Mouse (Mus musculus): ENCODE measurements around the gene Mtrex. TPM values are rescaled to one million over a fixed set of nuclear protein-coding genes. Genes with fewer than 3 reads are reported as not detected.

Gene Mtrex
- polyA plus RNA-seq, 1 experiment from 2014 or later, result 90.8 TPM

GRCm38 (mm10) chr13:112822413-112822812 is 104.8 kb downstream of the Mtrex start:
- Histone ChIP-seq H3K27me3 (no peaks in the 10 kb centered on the region), H3K9me3 (no peaks in the 10 kb centered on the region), H3K4me2 (replicated peaks) (no peak overlapping the region), H3K27ac (replicated peaks) (no peak overlapping the region), H3K36me3 (no peaks in the 10 kb centered on the region), H3K4me3 (no peak overlapping the region), H3K4me1 (no peaks in the 10 kb centered on the region), H3K9ac (replicated peaks) (no peak overlapping the region)
- 84% methylated on average over 3 of the region's 3 CpGs for WGBS
- no peak for ATAC-seq (ENCODE audit: low FRiP score, low read depth)

- H3K9me3 ChIP-seq, result no peaks in the 10 kb centered on the region
- H3K27me3 ChIP-seq, result no peaks in the 10 kb centered on the region
- H3K27ac ChIP-seq (replicated peaks), result no peak overlapping the region
- 92% methylated on average over 3 of the region's 3 CpGs for WGBS
- H3K9ac ChIP-seq (replicated peaks), result no peak overlapping the region
- ATAC-seq (ENCODE audit: low FRiP score, low read depth), result no peak
- no peak overlapping the region for H3K4me2 ChIP-seq (replicated peaks)
- no peaks in the 10 kb centered on the region for H3K4me1 ChIP-seq
- H3K36me3 ChIP-seq, result no peaks in the 10 kb centered on the region; the same call in 1 of the 2 replicates
- H3K4me3 ChIP-seq, result no peak overlapping the region
Observed at GRCm38 (mm10) chr13:112818125-112818524, 109.1 kb downstream of the Mtrex start.

Other genes with a start within 250 kb of the Mtrex start
- gene Plpp1, start 126.6 kb downstream of the Mtrex start, polyA plus RNA-seq (2016; fragmentation: Nextera tagmentation; extraction: Ambion mirVana), result 22.3 and 24.7 TPM in 2 replicates
- gene Dhx29, start 56 bp upstream of the Mtrex start, polyA plus RNA-seq (2016; fragmentation: Nextera tagmentation; extraction: Ambion mirVana), result 37.5 and 40.7 TPM in 2 replicates
- 0.85 and 1.9 TPM in 2 replicates for gene Ccno, start 60.4 kb upstream of the Mtrex start, polyA plus RNA-seq (2016; fragmentation: Nextera tagmentation; extraction: Ambion mirVana)
- gene Mcidas, start 66.4 kb upstream of the Mtrex start, polyA plus RNA-seq (2016; fragmentation: Nextera tagmentation; extraction: Ambion mirVana), result 0.24 and 1.1 TPM in 2 replicates
- 0.15 TPM in 1 of 2 replicates, not detected in the other for gene Cdc20b, start 107.7 kb upstream of the Mtrex start, polyA plus RNA-seq (2016; fragmentation: Nextera tagmentation; extraction: Ambion mirVana)
- 97.4 and 102 TPM in 2 replicates for gene Gpx8, start 119.0 kb upstream of the Mtrex start, polyA plus RNA-seq (2016; fragmentation: Nextera tagmentation; extraction: Ambion mirVana)
- gene Gzma, start 173.6 kb upstream of the Mtrex start, polyA plus RNA-seq (2016; fragmentation: Nextera tagmentation; extraction: Ambion mirVana), result not detected in 2 replicates

Measured in midbrain, embryonic 12.5 days (tissue).